Mouse (Mus musculus): ENCODE data around the gene Aagab. TPM values are rescaled to one million over a fixed set of nuclear protein-coding genes. Genes with fewer than 3 reads are reported as not detected.

The Aagab gene
- polyA plus RNA-seq, 1 experiment from 2014 or later: 30.5 TPM

DNA sequence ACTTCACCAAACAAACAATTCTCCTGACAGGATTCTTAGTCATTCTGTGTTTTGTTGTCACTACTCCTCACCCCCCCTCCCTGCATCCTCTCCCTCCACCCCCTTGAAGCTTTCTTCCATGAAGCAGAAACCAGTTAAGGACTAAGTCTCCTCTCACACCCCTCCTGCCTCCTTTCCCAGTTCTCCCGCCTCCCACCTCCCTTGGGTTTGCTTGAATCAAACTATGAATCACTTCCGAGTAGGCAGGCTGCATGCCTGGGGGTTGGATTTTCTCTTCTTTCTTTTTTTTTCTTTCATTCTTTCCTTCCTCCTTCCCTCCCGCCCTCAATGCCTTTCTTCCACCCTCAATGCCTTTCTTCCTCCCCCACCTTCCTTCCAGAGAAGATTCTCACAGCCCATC is 75.2 kb downstream of the Aagab start:
- no peak overlapping the region for H3K9ac ChIP-seq (replicated peaks; ENCODE audit: low read depth, low read length)
- WGBS: 42% methylated on average over 3 of the region's 3 CpGs

DNA sequence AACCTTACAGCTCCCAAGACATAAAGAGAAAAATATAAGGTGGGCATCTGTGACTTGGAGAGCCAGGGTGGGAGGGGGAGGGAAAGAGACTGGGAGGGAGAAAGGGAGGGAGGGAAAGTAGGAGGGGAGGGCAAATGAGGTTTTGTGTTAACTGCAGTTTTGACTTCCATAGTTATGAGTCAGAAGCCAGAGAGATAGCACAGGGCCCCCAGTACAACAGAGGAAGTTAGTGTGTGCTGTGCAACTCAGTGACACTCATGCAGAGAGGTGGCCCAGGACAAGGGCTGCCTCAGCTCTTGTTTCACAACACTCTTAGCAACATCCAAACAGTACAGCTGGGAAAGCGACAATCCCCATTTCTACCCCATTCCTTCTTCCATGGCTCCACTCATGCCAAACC is 75.6 kb downstream of the Aagab start:
- Histone ChIP-seq H3K4me2 (replicated peaks; ENCODE audit: low read depth, low read length) (no peak overlapping the region), H3K4me3 (ENCODE audit: low read depth, low read length) (no peak overlapping the region), H3K9ac (replicated peaks; ENCODE audit: low read depth, low read length) (no peak overlapping the region), H3K27me3 (ENCODE audit: control insufficient read depth, insufficient read depth, low read length) (no peaks in the 10 kb centered on the region), H3K27ac (ENCODE audit: low read length) (no peak overlapping the region), H3K9me3 (ENCODE audit: control insufficient read depth, low read depth, low read length) (no peaks in the 10 kb centered on the region), H3K36me3 (ENCODE audit: control insufficient read depth, insufficient read depth, low read length) (no peaks in the 10 kb centered on the region), H3K4me1 (ENCODE audit: control insufficient read depth, insufficient read depth, low read length) (peaks cover 15% of the 10 kb centered on the region; the same call in 1 of the 2 replicates)
- WGBS: 94% methylated on average over 1 of the region's 1 CpGs
- no peak for ATAC-seq (ENCODE audit: insufficient number of reproducible peaks, insufficient read depth, low FRiP score, low read depth)

More for the DNA sequence above, 75.2 kb downstream of the Aagab start:
- H3K4me3 ChIP-seq (ENCODE audit: low read depth, low read length): no peak overlapping the region
- no peaks in the 10 kb centered on the region for H3K27me3 ChIP-seq (ENCODE audit: control insufficient read depth, insufficient read depth, low read length)
- no peak overlapping the region for H3K27ac ChIP-seq (ENCODE audit: low read length)
- H3K4me1 ChIP-seq (ENCODE audit: control insufficient read depth, insufficient read depth, low read length): peaks cover 19% of the 10 kb centered on the region; the same call in 1 of the 2 replicates
- H3K4me2 ChIP-seq (replicated peaks; ENCODE audit: low read depth, low read length): no peak overlapping the region
- no peak for ATAC-seq (ENCODE audit: insufficient number of reproducible peaks, insufficient read depth, low FRiP score, low read depth)
- H3K36me3 ChIP-seq (ENCODE audit: control insufficient read depth, insufficient read depth, low read length): no peaks in the 10 kb centered on the region
- no peaks in the 10 kb centered on the region for H3K9me3 ChIP-seq (ENCODE audit: control insufficient read depth, low read depth, low read length)

DNA sequence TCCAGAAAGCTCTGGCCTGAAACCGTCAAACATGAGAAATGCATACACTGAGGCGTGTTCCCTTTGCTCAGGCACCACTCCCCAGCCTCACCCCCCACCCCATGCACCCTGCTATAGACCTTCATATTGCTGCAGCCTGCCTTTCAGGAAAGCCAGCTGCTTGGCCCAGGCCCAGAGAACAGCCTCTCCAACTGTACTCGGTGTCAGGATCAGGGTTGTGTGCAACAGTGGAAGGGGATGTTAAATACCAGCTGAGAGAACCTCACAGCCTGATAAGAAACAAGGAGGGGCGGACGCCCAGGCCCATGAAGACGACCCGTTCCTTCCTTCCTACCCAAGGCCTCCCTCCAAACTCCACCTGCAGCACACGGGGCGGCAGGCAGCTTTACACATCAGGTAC is 79.8 kb downstream of the Aagab start:
- H3K27ac ChIP-seq (ENCODE audit: low read length): 0 out of 2 replicates have a peak overlapping the region, but pooled peaks have one; percentile 15
- H3K9ac ChIP-seq (replicated peaks; ENCODE audit: low read depth, low read length): no peak overlapping the region
- no peaks in the 10 kb centered on the region for H3K27me3 ChIP-seq (ENCODE audit: control insufficient read depth, insufficient read depth, low read length)
- 68% methylated on average over 9 of the region's 9 CpGs for WGBS
- H3K4me1 ChIP-seq (ENCODE audit: control insufficient read depth, insufficient read depth, low read length): peaks cover 13% of the 10 kb centered on the region; the same call in 1 of the 2 replicates
- H3K9me3 ChIP-seq (ENCODE audit: control insufficient read depth, low read depth, low read length): no peaks in the 10 kb centered on the region
- H3K4me3 ChIP-seq (ENCODE audit: low read depth, low read length): no peak overlapping the region
- no peak for ATAC-seq (ENCODE audit: insufficient number of reproducible peaks, insufficient read depth, low FRiP score, low read depth)
- H3K36me3 ChIP-seq (ENCODE audit: control insufficient read depth, insufficient read depth, low read length): no peaks in the 10 kb centered on the region
- H3K4me2 ChIP-seq (replicated peaks; ENCODE audit: low read depth, low read length): no peak overlapping the region

DNA sequence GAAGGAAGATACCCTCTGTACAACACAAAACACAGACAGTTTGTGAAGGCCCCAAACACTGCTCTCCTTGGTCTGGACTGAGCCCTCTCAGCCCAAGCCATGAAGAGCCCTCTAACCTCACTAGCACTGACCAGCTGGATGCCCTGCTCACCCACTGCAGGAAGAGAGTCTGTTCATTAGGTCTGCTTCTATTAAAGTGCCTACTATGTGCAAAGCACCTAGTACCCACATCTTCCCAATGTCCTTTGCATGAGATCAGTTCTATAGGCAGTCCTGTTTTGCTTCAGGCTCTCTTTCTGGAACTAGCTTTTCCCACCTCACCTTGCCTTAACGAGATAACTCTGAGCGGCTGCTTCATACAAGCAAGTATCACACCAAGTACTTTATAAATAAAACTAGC is 80.5 kb downstream of the Aagab start:
- Histone ChIP-seq H3K9ac (replicated peaks; ENCODE audit: low read depth, low read length) (no peak overlapping the region), H3K9me3 (ENCODE audit: control insufficient read depth, low read depth, low read length) (no peaks in the 10 kb centered on the region), H3K4me3 (ENCODE audit: low read depth, low read length) (no peak overlapping the region), H3K4me2 (replicated peaks; ENCODE audit: low read depth, low read length) (no peak overlapping the region), H3K27me3 (ENCODE audit: control insufficient read depth, insufficient read depth, low read length) (no peaks in the 10 kb centered on the region), H3K36me3 (ENCODE audit: control insufficient read depth, insufficient read depth, low read length) (no peaks in the 10 kb centered on the region), H3K27ac (ENCODE audit: low read length) (no peak overlapping the region), H3K4me1 (ENCODE audit: control insufficient read depth, insufficient read depth, low read length) (peaks cover 14% of the 10 kb centered on the region; the same call in 1 of the 2 replicates)
- no peak for ATAC-seq (ENCODE audit: insufficient number of reproducible peaks, insufficient read depth, low FRiP score, low read depth)
- 88% methylated on average over 2 of the region's 2 CpGs for WGBS

DNA sequence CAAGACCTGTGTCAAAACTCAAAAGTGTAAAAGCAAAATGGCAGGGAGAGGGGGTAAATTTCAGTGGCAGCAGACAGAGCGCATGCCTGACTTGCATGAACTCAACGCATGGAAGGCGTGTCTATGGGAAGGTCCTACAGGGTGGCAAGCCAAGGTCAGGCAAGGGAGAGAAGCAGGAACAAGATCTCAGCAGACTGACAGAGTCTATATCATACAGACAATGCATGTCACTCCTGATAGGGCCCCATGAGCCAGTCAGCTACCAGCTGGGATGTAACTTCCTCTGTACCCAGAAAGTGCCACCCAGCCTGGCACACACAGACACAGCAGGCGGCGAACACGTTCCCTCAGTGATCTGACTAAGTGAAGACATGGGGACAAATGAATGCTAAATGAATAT is 81.8 kb downstream of the Aagab start:
- Histone ChIP-seq H3K4me1 (ENCODE audit: control insufficient read depth, insufficient read depth, low read length) (0 out of 2 replicates have a peak, but pooled peaks cover 7% of the 10 kb centered on the region), H3K4me3 (ENCODE audit: low read depth, low read length) (no peak overlapping the region), H3K27me3 (ENCODE audit: control insufficient read depth, insufficient read depth, low read length) (no peaks in the 10 kb centered on the region), H3K27ac (ENCODE audit: low read length) (no peak overlapping the region), H3K4me2 (replicated peaks; ENCODE audit: low read depth, low read length) (no peak overlapping the region), H3K9me3 (ENCODE audit: control insufficient read depth, low read depth, low read length) (no peaks in the 10 kb centered on the region), H3K36me3 (ENCODE audit: control insufficient read depth, insufficient read depth, low read length) (no peaks in the 10 kb centered on the region), H3K9ac (replicated peaks; ENCODE audit: low read depth, low read length) (no peak overlapping the region)
- ATAC-seq (ENCODE audit: insufficient number of reproducible peaks, insufficient read depth, low FRiP score, low read depth): no peak
- 93% methylated on average over 6 of the region's 6 CpGs for WGBS

DNA sequence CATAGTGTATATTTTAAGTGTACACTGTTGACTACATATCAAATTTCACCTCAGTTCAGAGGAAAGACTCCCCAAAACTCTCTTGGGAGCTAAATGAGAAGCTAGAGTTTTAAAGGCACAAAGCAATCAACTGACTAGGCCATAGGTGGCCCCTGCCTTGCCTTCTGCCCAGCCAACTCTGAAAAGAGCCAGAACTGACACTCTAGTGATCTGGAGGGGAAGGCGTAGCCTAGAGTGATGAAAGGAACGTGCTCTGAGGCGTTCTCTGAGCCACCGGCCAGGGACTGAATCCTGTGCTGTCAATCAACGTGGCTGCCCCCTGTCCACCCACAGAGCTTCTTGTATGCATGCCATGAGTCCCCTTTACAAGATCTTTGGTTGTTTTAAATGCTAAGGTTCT is 82.9 kb downstream of the Aagab start:
- Histone ChIP-seq H3K27me3 (ENCODE audit: control insufficient read depth, insufficient read depth, low read length) (no peaks in the 10 kb centered on the region), H3K4me1 (ENCODE audit: control insufficient read depth, insufficient read depth, low read length) (0 out of 2 replicates have a peak, but pooled peaks cover 7% of the 10 kb centered on the region), H3K27ac (ENCODE audit: low read length) (no peak overlapping the region), H3K4me3 (ENCODE audit: low read depth, low read length) (no peak overlapping the region), H3K9ac (replicated peaks; ENCODE audit: low read depth, low read length) (no peak overlapping the region), H3K9me3 (ENCODE audit: control insufficient read depth, low read depth, low read length) (no peaks in the 10 kb centered on the region), H3K4me2 (replicated peaks; ENCODE audit: low read depth, low read length) (no peak overlapping the region), H3K36me3 (ENCODE audit: control insufficient read depth, insufficient read depth, low read length) (no peaks in the 10 kb centered on the region)
- WGBS: 76% methylated on average over 5 of the region's 5 CpGs
- no peak for ATAC-seq (ENCODE audit: insufficient number of reproducible peaks, insufficient read depth, low FRiP score, low read depth)

DNA sequence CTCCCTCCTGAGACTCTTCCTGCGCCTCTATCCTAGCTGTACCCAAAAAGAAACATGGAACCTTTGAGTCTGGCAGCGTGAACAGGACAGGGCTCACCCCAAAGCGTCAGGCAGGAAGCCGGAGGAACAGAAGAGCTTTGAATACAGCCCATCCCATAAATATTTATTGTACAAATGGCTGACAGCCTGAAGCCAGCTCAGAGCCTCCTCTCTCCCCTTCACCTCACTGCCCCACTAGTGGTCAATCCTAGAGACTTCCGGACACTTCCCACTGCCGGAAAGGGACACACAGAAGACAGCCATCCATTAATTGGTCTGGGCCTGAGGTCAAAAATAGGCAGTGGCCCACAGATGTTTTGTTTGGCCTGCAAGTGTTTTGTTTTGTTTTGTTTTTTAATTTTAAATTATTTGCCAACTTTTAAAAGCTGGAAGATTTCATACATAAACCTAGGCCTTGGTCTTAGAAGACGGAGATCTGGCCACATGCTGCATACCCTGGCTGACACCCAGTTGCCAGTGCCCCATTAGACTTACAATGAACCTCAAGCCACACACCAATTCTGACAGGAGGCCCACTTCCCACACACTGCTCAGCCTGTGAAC is 85.1 kb downstream of the Aagab start:
- WGBS: 58% methylated on average over 7 of the region's 7 CpGs
- Histone ChIP-seq H3K27me3 (ENCODE audit: control insufficient read depth, insufficient read depth, low read length) (no peaks in the 10 kb centered on the region), H3K4me3 (ENCODE audit: low read depth, low read length) (no peak overlapping the region), H3K36me3 (ENCODE audit: control insufficient read depth, insufficient read depth, low read length) (no peaks in the 10 kb centered on the region), H3K27ac (ENCODE audit: low read length) (peak overlapping the region; percentile 48; the same call in 1 of the 2 replicates), H3K4me1 (ENCODE audit: control insufficient read depth, insufficient read depth, low read length) (0 out of 2 replicates have a peak, but pooled peaks cover 7% of the 10 kb centered on the region), H3K9me3 (ENCODE audit: control insufficient read depth, low read depth, low read length) (no peaks in the 10 kb centered on the region), H3K4me2 (replicated peaks; ENCODE audit: low read depth, low read length) (no peak overlapping the region), H3K9ac (replicated peaks; ENCODE audit: low read depth, low read length) (no peak overlapping the region)
- no peak for ATAC-seq (ENCODE audit: insufficient number of reproducible peaks, insufficient read depth, low FRiP score, low read depth)

DNA sequence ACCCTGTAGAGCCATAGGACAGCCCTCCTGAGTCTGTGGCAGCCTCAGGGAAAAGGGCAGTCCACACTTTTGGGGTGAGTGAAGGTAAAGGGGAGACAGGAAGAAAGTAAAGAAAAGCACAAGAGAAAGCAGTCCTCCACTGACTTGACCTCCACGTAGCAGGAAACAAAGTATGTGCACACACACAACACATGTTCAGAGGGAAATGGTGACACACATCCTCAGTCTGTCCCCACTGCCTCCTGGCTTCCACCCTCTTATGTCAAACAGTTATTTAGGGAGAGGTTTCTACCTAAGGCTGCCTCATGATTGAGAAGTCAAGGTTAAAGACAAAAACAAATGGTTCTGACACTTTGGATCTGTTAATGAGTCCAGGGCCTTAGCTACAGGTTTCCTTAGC is 88.1 kb downstream of the Aagab start:
- Histone ChIP-seq H3K4me2 (replicated peaks; ENCODE audit: low read depth, low read length) (no peak overlapping the region), H3K4me3 (ENCODE audit: low read depth, low read length) (no peak overlapping the region), H3K27ac (ENCODE audit: low read length) (no peak overlapping the region), H3K4me1 (ENCODE audit: control insufficient read depth, insufficient read depth, low read length) (0 out of 2 replicates have a peak, but pooled peaks cover 7% of the 10 kb centered on the region), H3K9me3 (ENCODE audit: control insufficient read depth, low read depth, low read length) (no peaks in the 10 kb centered on the region), H3K27me3 (ENCODE audit: control insufficient read depth, insufficient read depth, low read length) (no peaks in the 10 kb centered on the region), H3K36me3 (ENCODE audit: control insufficient read depth, insufficient read depth, low read length) (no peaks in the 10 kb centered on the region), H3K9ac (replicated peaks; ENCODE audit: low read depth, low read length) (no peak overlapping the region)
- ATAC-seq (ENCODE audit: insufficient number of reproducible peaks, insufficient read depth, low FRiP score, low read depth): no peak
- 84% methylated on average over 1 of the region's 1 CpGs for WGBS

DNA sequence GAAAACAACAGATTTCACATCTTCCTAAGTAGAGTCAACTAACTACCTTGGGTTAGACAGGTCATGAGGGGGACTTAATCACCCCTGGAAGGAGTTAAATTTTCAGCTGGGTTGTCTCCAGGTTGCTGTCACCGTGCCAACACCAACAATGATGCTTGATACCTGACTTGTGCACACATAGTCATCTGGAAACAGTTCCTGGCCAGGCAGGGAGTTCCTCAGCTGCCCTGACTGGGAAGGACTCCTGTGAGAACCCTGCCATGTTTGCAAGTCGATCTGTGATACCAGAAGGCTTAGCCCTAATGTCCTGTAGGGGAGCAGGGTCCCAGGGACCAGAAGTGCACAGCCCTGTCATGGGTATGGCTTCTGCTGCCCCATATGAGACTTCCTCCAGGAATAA is 89.5 kb downstream of the Aagab start:
- WGBS: 63% methylated on average over 2 of the region's 2 CpGs
- Histone ChIP-seq H3K4me1 (ENCODE audit: control insufficient read depth, insufficient read depth, low read length) (0 out of 2 replicates have a peak, but pooled peaks cover 8% of the 10 kb centered on the region), H3K27me3 (ENCODE audit: control insufficient read depth, insufficient read depth, low read length) (no peaks in the 10 kb centered on the region), H3K27ac (ENCODE audit: low read length) (no peak overlapping the region), H3K36me3 (ENCODE audit: control insufficient read depth, insufficient read depth, low read length) (no peaks in the 10 kb centered on the region), H3K4me3 (ENCODE audit: low read depth, low read length) (no peak overlapping the region), H3K9me3 (ENCODE audit: control insufficient read depth, low read depth, low read length) (no peaks in the 10 kb centered on the region), H3K9ac (replicated peaks; ENCODE audit: low read depth, low read length) (no peak overlapping the region), H3K4me2 (replicated peaks; ENCODE audit: low read depth, low read length) (no peak overlapping the region)
- no peak for ATAC-seq (ENCODE audit: insufficient number of reproducible peaks, insufficient read depth, low FRiP score, low read depth)

Data from stomach, embryonic 14.5 days (tissue).